Mouse (Mus musculus) liver, embryonic 11.5 days (tissue): ENCODE results near the gene Ssbp2. TPM values are rescaled to one million over a fixed set of nuclear protein-coding genes. Genes with fewer than 3 reads are reported as not detected.

Experiments
- ATAC-seq: fragments of 200-750 bp; cut with Nextera tagmentation; replicated peaks from 2 replicates; pipeline ENCODE4 v1.8.0; 2017; ENCODE audit warnings: moderate number of reproducible peaks, mild to moderate bottlenecking, moderate TSS enrichment, moderate library complexity; ENCODE audit not compliant: low FRiP score
- DNase-seq: peaks from one replicate; pipeline ENCODE4 v3.0.0-alpha.2; 2017; ENCODE audit warnings: low spot score
- H3K27ac ChIP-seq: fragments of 300-500 bp; sonication (generic); 2 replicates; pipeline ENCODE4 v1.5.1; 2014; ENCODE audit warnings: mild to moderate bottlenecking, low read depth, low read length, control low read depth
- H3K27me3 ChIP-seq: fragments of 300-500 bp; sonication (generic); replicated peaks from 2 replicates; pipeline ENCODE4 v1.6.1; 2014; ENCODE audit warnings: low read length, mixed read lengths; ENCODE audit not compliant: control insufficient read depth, insufficient read depth
- H3K36me3 ChIP-seq: fragments of 300-500 bp; sonication (generic); 2 replicates; pipeline ENCODE4 v1.6.1; 2014; ENCODE audit warnings: mild to moderate bottlenecking, low read length, moderate library complexity, mixed read lengths; ENCODE audit not compliant: control insufficient read depth, insufficient read depth
- H3K4me1 ChIP-seq: fragments of 300-500 bp; sonication (generic); replicated peaks from 2 replicates; pipeline ENCODE4 v1.6.1; 2014; ENCODE audit warnings: low read length, mixed read lengths; ENCODE audit not compliant: control insufficient read depth, insufficient read depth
- H3K4me2 ChIP-seq: fragments of 300-500 bp; sonication (generic); 2 replicates; pipeline ENCODE4 v1.6.1; 2014; ENCODE audit warnings: mild to moderate bottlenecking, control low read depth, moderate library complexity
- H3K4me3 ChIP-seq: fragments of 300-500 bp; sonication (generic); 2 replicates; pipeline ENCODE4 v1.5.1; 2014; ENCODE audit warnings: low read depth, low read length, control low read depth
- H3K9ac ChIP-seq: fragments of 300-500 bp; sonication (generic); 2 replicates; pipeline ENCODE4 v1.6.1; 2014; ENCODE audit warnings: low read depth, low read length, control low read depth
- H3K9me3 ChIP-seq: fragments of 300-500 bp; sonication (generic); 2 replicates; pipeline ENCODE4 v1.6.1; 2016; ENCODE audit warnings: low read length, inconsistent platforms, mixed read lengths; ENCODE audit not compliant: control insufficient read depth
- WGBS: fragments of 180-500 bp; shearing (Covaris S2); extraction: QIAGEN DNeasy Blood & Tissue Kit; methylation state at CpG from one replicate; pipeline ENCODE4 v1.1.7; 2014; 5-methylcytosine and 5-hydroxymethylcytosine counted together
- polyA plus RNA-seq: library from polyadenylated mRNA; unstranded; fragments of >200 nt; fragmentation: Nextera tagmentation; extraction: Ambion mirVana; gene quantifications from 2 replicates; pipeline ENCODE4 v1.2.1, GENCODE M21; 2014

Gene Ssbp2
- polyA plus RNA-seq, 1 experiment from 2014 or later, result 110 TPM

DNA sequence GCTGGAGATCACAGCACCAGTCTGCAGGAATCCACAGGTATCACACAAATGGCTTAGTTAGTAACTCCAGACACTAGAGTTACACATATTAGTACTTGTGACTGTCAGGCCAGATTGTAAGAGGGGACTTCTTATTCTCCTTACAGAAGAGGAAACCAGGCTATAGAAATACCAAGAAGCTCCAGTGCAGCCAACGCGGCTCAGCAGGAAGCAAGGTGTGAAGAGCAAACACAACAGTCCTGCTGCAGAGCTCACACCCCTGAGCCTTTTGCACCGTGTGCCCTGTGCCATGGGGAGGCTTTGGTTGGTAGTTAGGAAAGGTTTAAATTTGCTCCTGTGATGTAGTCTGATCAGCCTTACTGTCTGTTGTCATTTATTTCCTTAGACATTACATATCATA is 37.0 kb downstream of the Ssbp2 start:
- no peak overlapping the region for H3K27ac ChIP-seq

GRCm38 (mm10) chr13:91501735-91502134 is 41.7 kb downstream of the Ssbp2 start:
- Histone ChIP-seq H3K4me1 (no peaks in the 10 kb centered on the region), H3K4me3 (no peak overlapping the region), H3K27me3 (no peaks in the 10 kb centered on the region), H3K36me3 (no peaks in the 10 kb centered on the region), H3K9me3 (no peaks in the 10 kb centered on the region), H3K27ac (no peak overlapping the region), H3K4me2 (no peak overlapping the region), H3K9ac (no peak overlapping the region)
- DNase-seq, result no peak
- WGBS, result 90% methylated on average over 3 of the region's 3 CpGs
- ATAC-seq, result no peak

More for the DNA sequence above, 37.0 kb downstream of the Ssbp2 start:
- Histone ChIP-seq H3K9me3 (no peaks in the 10 kb centered on the region), H3K4me3 (no peak overlapping the region), H3K4me1 (no peaks in the 10 kb centered on the region), H3K9ac (no peak overlapping the region), H3K4me2 (no peak overlapping the region), H3K36me3 (no peaks in the 10 kb centered on the region; the same call in 1 of the 2 replicates), H3K27me3 (no peaks in the 10 kb centered on the region)
- DNase-seq (no peak), ATAC-seq (no peak)
- WGBS, result 55% methylated on average over 3 of the region's 3 CpGs

- no peak for ATAC-seq
- 66% methylated on average over 12 of the region's 12 CpGs for WGBS
- Histone ChIP-seq H3K9me3 (no peaks in the 10 kb centered on the region), H3K9ac (no peak overlapping the region), H3K27ac (no peak overlapping the region), H3K27me3 (no peaks in the 10 kb centered on the region), H3K4me2 (no peak overlapping the region), H3K4me1 (no peaks in the 10 kb centered on the region), H3K36me3 (no peaks in the 10 kb centered on the region), H3K4me3 (no peak overlapping the region)
- no peak for DNase-seq
These were observed 42.7 kb downstream of the Ssbp2 start for GRCm38 (mm10) chr13:91502642-91503373.

DNA sequence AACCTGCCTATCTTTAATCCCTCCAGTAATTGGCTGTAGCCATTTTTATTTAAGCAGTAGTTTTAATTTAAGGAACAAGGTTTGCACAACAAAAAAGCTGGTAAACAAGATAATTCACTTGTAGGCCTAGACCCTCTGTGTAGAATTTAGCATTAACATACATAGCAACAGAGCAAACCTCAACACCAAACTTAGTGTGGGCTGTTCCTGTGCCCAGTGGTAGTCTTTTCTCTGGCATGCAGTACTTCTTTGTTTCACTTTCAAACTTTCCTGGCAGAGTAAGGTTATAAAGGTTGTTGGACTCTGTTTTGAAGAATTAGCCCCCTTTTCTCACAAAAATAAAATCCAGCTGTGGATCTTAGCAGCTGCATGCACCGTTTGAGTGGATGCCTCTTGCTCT is 48.9 kb downstream of the Ssbp2 start:
- DNase-seq, result no peak
- no peak overlapping the region for H3K9ac ChIP-seq
- H3K27me3 ChIP-seq, result no peaks in the 10 kb centered on the region
- ATAC-seq, result no peak
- WGBS, result 59% methylated on average over 1 of the region's 1 CpGs
- peak overlapping the region; percentile 0; the same call in 1 of the 2 replicates for H3K27ac ChIP-seq
- H3K4me3 ChIP-seq, result no peak overlapping the region
- H3K9me3 ChIP-seq, result no peaks in the 10 kb centered on the region
- H3K4me1 ChIP-seq, result peaks cover 7% of the 10 kb centered on the region
- H3K36me3 ChIP-seq, result no peaks in the 10 kb centered on the region
- H3K4me2 ChIP-seq, result peak overlapping the region; percentile 10

GRCm38 (mm10) chr13:91509467-91509866 is 49.4 kb downstream of the Ssbp2 start:
- Histone ChIP-seq H3K27me3 (no peaks in the 10 kb centered on the region), H3K9me3 (no peaks in the 10 kb centered on the region), H3K4me2 (peak overlapping the region; percentile 10), H3K9ac (no peak overlapping the region), H3K4me1 (peaks cover 7% of the 10 kb centered on the region), H3K4me3 (no peak overlapping the region), H3K36me3 (no peaks in the 10 kb centered on the region), H3K27ac (no peak overlapping the region)
- no peak for DNase-seq
- ATAC-seq, result peak; percentile 55; the same call in 1 of the 2 replicates
- 22% methylated on average over 2 of the region's 2 CpGs for WGBS

DNA sequence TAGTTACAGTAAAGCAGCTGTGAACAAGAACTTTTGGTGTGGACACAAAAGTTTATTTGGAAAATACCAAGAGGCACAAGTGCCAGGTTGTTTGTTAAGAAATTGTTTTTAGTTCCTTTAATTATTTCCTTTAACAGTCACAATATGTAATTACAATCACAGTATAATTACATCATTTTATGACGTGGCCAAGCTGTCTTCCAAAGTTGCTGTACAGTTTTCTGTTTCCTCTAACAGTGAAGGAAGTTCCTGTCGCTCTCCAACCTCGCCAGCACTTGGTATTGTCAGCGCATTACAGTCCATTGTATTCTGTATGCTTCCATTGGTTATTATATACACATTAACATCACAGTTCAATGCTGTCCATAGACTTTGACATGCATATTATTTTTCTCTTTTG is 54.9 kb downstream of the Ssbp2 start:
- no peak overlapping the region for H3K9ac ChIP-seq
- ATAC-seq, result no peak
- no peak for DNase-seq
- H3K4me3 ChIP-seq, result no peak overlapping the region
- H3K36me3 ChIP-seq, result no peaks in the 10 kb centered on the region
- H3K27ac ChIP-seq, result no peak overlapping the region
- H3K27me3 ChIP-seq, result no peaks in the 10 kb centered on the region
- WGBS, result 85% methylated on average over 4 of the region's 4 CpGs
- no peaks in the 10 kb centered on the region for H3K9me3 ChIP-seq
- H3K4me2 ChIP-seq, result no peak overlapping the region
- H3K4me1 ChIP-seq, result peaks cover 4% of the 10 kb centered on the region

DNA sequence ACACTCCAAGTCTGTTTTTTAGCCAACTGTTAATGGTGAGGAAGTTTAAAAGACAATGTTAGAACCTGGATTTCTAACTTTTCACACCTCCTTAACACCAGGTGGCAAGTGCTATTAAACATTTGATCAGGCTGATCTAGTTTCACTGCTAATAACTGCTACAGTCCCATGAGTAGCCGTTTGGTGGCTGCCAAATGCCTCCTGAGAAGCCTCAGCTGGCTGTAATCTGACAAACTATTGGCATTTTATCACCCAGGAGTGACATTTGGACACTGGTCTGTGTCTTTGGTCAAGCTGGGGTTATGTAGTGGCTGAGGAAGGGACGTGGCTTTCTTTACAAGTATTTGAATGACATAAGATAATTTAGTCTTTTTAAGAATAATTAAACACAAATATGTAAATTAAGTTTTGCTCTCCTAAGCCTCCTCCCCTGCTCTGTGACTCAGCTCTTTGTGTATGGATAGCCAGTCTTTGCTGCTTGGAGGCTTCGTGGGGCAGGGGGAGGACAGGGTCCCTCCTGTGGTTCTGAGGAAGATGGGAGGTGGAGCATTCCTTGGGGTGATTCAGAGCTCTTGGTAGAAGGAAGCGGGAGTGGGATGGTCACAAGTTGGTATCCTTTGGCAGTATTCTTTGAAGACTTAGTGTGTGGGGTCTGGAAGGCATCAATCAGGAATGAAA is 60.1 kb downstream of the Ssbp2 start:
- Histone ChIP-seq H3K27me3 (no peaks in the 10 kb centered on the region), H3K4me2 (no peak overlapping the region), H3K4me1 (peaks cover 6% of the 10 kb centered on the region; the same call in 1 of the 2 replicates), H3K36me3 (no peaks in the 10 kb centered on the region), H3K27ac (no peak overlapping the region), H3K9ac (no peak overlapping the region), H3K9me3 (no peaks in the 10 kb centered on the region), H3K4me3 (no peak overlapping the region)
- 32% methylated on average over 4 of the region's 4 CpGs for WGBS
- ATAC-seq (no peak), DNase-seq (no peak)

- H3K36me3 ChIP-seq, result no peaks in the 10 kb centered on the region
- no peak overlapping the region for H3K4me3 ChIP-seq
- peaks cover 6% of the 10 kb centered on the region; the same call in 1 of the 2 replicates for H3K4me1 ChIP-seq
- WGBS, result 97% methylated on average over 1 of the region's 1 CpGs
- DNase-seq, result no peak
- no peaks in the 10 kb centered on the region for H3K27me3 ChIP-seq
- H3K27ac ChIP-seq, result no peak overlapping the region
- no peaks in the 10 kb centered on the region for H3K9me3 ChIP-seq
- H3K9ac ChIP-seq, result no peak overlapping the region
- no peak for ATAC-seq
- no peak overlapping the region for H3K4me2 ChIP-seq
These were observed 60.9 kb downstream of the Ssbp2 start for GRCm38 (mm10) chr13:91520968-91521367.

DNA sequence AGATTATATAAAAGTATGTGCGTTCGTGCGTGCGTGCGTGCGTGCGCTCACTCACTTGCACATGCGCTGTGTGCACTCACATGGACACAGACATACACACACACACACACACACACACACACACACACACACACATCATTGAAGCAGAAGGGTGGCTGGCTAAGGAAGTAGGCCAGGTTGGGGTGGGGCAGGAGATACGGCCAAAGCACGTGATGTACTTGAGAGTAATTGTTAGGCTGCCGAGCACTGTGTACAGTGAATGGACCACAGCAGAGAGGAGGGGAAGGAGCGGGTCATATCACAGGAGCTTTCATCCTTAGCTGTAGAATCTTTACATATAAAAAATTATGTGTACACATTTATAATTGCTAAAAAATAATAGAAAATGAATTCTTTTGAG is 66.0 kb downstream of the Ssbp2 start:
- ATAC-seq (no peak), DNase-seq (no peak)
- WGBS, result 93% methylated on average over 12 of the region's 12 CpGs
- Histone ChIP-seq H3K4me2 (no peak overlapping the region), H3K4me3 (no peak overlapping the region), H3K4me1 (0 out of 2 replicates have a peak, but pooled peaks cover 2% of the 10 kb centered on the region), H3K9me3 (no peaks in the 10 kb centered on the region), H3K36me3 (no peaks in the 10 kb centered on the region), H3K27ac (no peak overlapping the region), H3K27me3 (no peaks in the 10 kb centered on the region), H3K9ac (no peak overlapping the region)
